Mouse (Mus musculus): Measurements from ENCODE around the gene Fbp1.

DNA sequence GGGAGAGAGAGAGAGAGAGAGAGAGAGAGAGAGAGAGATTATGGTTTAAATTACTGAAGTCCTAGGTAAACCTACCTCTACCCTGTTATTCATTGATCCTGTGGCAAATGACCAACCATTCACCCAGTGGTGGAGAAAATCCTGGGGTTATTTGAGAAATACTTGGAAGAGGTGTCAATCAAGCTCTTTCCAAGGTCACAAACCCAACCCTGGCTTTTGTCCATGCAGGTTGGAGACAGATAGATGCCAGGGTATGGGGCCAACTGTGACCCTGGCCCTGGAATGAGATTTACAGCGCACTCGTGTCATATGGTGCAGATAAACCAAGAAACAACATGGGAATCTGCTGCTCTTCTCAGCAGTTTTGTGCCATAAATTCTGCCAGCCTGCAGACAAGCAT, 4.6 kb downstream of the Fbp1 start:
- TF ChIP-seq POLR2A (IDR thresholded peaks at IDR 0.05; ENCODE audit: borderline replicate concordance, low read depth, low read length) = no peak
- TF ChIP-seq CTCF (IDR thresholded peaks at IDR 0.05; ENCODE audit: low read depth, low read length) = no peak

Data from bone marrow macrophage, adult 2 months (primary cell).